ENCODE assay signal across 26 mouse cellular contexts in genomic region chr8:94390910-94391309, GRCm38 (mm10). TPM values are rescaled to one million over a fixed set of nuclear protein-coding genes. Genes with fewer than 3 reads are reported as not detected.
DNase-seq lines count a peak whose midpoint lies in the region; ATAC-seq and TF ChIP-seq lines count a peak whose summit lies in the region.
"Had no signal": no experiment of that assay in that cellular context is flagged by ENCODE, and none has a peak within 500 bp of the region (broad histone marks: within the 10 kb centered on the region; RNA-seq: fewer than 3 reads in every experiment).

No protein-coding gene starts in this region.

- no peak overlapping the region for H3K4me2 ChIP-seq in liver, postnatal 0 days (ENCODE audit: low read depth, low read length)
- H3K4me2 ChIP-seq in liver, embryonic 11.5 days, result no peak overlapping the region
- no peak overlapping the region for H3K4me2 ChIP-seq in CH12.LX (ENCODE audit: insufficient read depth, low read depth, poor library complexity, severe bottlenecking)
- H3K4me2 ChIP-seq: embryonic facial prominence, embryonic 13.5 days; embryonic facial prominence, embryonic 15.5 days; forebrain, embryonic 12.5 days had no signal

- H3K27ac ChIP-seq in liver, postnatal 0 days (ENCODE audit: low read depth), result no peak overlapping the region
- H3K27ac ChIP-seq in liver, embryonic 11.5 days (ENCODE audit: low read depth, low read length), result no peak overlapping the region
- H3K27ac ChIP-seq in CH12.LX (ENCODE audit: insufficient read depth, low read depth), result peak overlapping the region; percentile 71
- H3K27ac ChIP-seq: embryonic facial prominence, embryonic 13.5 days; embryonic facial prominence, embryonic 15.5 days; forebrain, embryonic 10.5 days; forebrain, embryonic 12.5 days had no signal

- H3K27me3 ChIP-seq in liver, postnatal 0 days (ENCODE audit: insufficient read depth, low read length), result no peaks in the 10 kb centered on the region
- H3K27me3 ChIP-seq in liver, embryonic 11.5 days (replicated peaks; ENCODE audit: control insufficient read depth, insufficient read depth, low read length), result no peaks in the 10 kb centered on the region
- H3K27me3 ChIP-seq in CH12.LX (replicated peaks), result no peaks in the 10 kb centered on the region
- H3K27me3 ChIP-seq: embryonic facial prominence, embryonic 13.5 days; embryonic facial prominence, embryonic 15.5 days; forebrain, embryonic 12.5 days had no signal

- DNase-seq in heart, adult 11 months, result peak; percentile 78
- no peak for DNase-seq in heart, adult 8-10 months (ENCODE audit: low spot score)
- no peak for DNase-seq in liver, postnatal 0 days
- DNase-seq in liver, embryonic 11.5 days (ENCODE audit: low spot score), result no peak
- DNase-seq in CH12.LX (ENCODE audit: extremely low read depth), result no peak
- DNase-seq in frontal cortex, postnatal 36 days (ENCODE audit: low spot score in 2 of 2), result no peak
- DNase-seq in neural tube, embryonic 10.5 days (ENCODE audit: extremely low spot score, low spot score), result no peak
- DNase-seq: adrenal gland, adult 2 months; adrenal gland, postnatal 25 days; B cell, adult 2 months; cerebellum, adult 11 months; cerebellum, adult 18-20 months; cerebellum, adult 8-10 months; cerebellum, adult 9-11 months; cerebellum, postnatal 14 days; cerebellum, postnatal 36 days; embryo, embryonic 11 days had no signal

- no peak for ATAC-seq in liver, postnatal 0 days
- no peak for ATAC-seq in liver, embryonic 11.5 days (replicated peaks; ENCODE audit: low FRiP score)
- ATAC-seq: CD4-positive, CD25-positive, alpha-beta regulatory T cell, adult 4 months; forebrain, embryonic 14.5 days; forebrain, embryonic 16.5 days had no signal

- no peak for TF ChIP-seq RAD21 in CH12.LX (IDR thresholded peaks at IDR 0.05; ENCODE audit: low read depth, low read length)

- TF ChIP-seq EP300 in liver, postnatal 0 days (IDR thresholded peaks at IDR 0.05; ENCODE audit: low read depth), result no peak
- TF ChIP-seq EP300 in CH12.LX (IDR thresholded peaks at IDR 0.05; ENCODE audit: low read length), result no peak

- H3K79me2 ChIP-seq in CH12.LX (replicated peaks; ENCODE audit: control insufficient read depth, extremely low read depth, insufficient read depth, poor library complexity, severe bottlenecking), result peaks cover 58% of the 10 kb centered on the region

- no peak for TF ChIP-seq CTCF in liver, postnatal 0 days (IDR thresholded peaks at IDR 0.05; ENCODE audit: low read depth)
- no peak for TF ChIP-seq CTCF in CH12.LX (conservative IDR thresholded peaks at IDR 0.05 in 1 of 2, IDR thresholded peaks at IDR 0.05 in 1 of 2; ENCODE audit: low read depth in 2 of 2, low read length in 2 of 2)

- H3K9me3 ChIP-seq in liver, postnatal 0 days (ENCODE audit: low read length), result no peaks in the 10 kb centered on the region
- H3K9me3 ChIP-seq in liver, embryonic 11.5 days (ENCODE audit: control insufficient read depth, low read length), result no peaks in the 10 kb centered on the region
- H3K9me3 ChIP-seq in CH12.LX (replicated peaks; ENCODE audit: low read length), result no peaks in the 10 kb centered on the region
- H3K9me3 ChIP-seq: embryonic facial prominence, embryonic 13.5 days; embryonic facial prominence, embryonic 15.5 days; forebrain, embryonic 10.5 days; forebrain, embryonic 12.5 days had no signal

- peaks cover 10% of the 10 kb centered on the region for H3K4me1 ChIP-seq in liver, postnatal 0 days (ENCODE audit: insufficient read depth)
- H3K4me1 ChIP-seq in liver, embryonic 11.5 days (replicated peaks; ENCODE audit: control insufficient read depth, insufficient read depth, low read length), result peaks cover 5% of the 10 kb centered on the region
- H3K4me1 ChIP-seq in CH12.LX (ENCODE audit: control insufficient read depth in 1 of 2, insufficient read depth in 2 of 2), result peaks cover 11 to 62% of the 10 kb centered on the region in 2 experiments

- WGBS in liver, postnatal 0 days (ENCODE audit: insufficient replicate concordance), result 92% methylated on average over 8 of the region's 8 CpGs
- 90% methylated on average over 8 of the region's 8 CpGs for WGBS in liver, embryonic 11.5 days

- no peak for TF ChIP-seq POLR2A in CH12.LX (IDR thresholded peaks at IDR 0.05; ENCODE audit: low read depth, low read length)

- H3K36me3 ChIP-seq in liver, postnatal 0 days (replicated peaks; ENCODE audit: insufficient read depth, low read length), result peaks cover 66% of the 10 kb centered on the region
- H3K36me3 ChIP-seq in liver, embryonic 11.5 days (ENCODE audit: control insufficient read depth, insufficient read depth, low read length), result peaks cover 51% of the 10 kb centered on the region
- peaks cover 60 to 75% of the 10 kb centered on the region in 2 experiments for H3K36me3 ChIP-seq in CH12.LX (replicated peaks in 1 of 2; ENCODE audit: control insufficient read depth in 1 of 2, insufficient read depth in 1 of 2, low read length in 1 of 2)

- dilution Hi-C loops in CH12.LX (cut with MboI; ENCODE audit: extremely low pct_ligation_motif_present, extremely low pct_unique_long_range_greater_than_20kb, low sequenced_read_pairs), result no loop called here

- in situ Hi-C loops in CH12.LX (cut with MboI; ENCODE audit: low pct_ligation_motif_present, low pct_unique_long_range_greater_than_20kb, low sequenced_read_pairs), result no loop called here

- H3K4me3 ChIP-seq in liver, postnatal 0 days (ENCODE audit: low read depth, low read length), result no peak overlapping the region
- no peak overlapping the region for H3K4me3 ChIP-seq in liver, embryonic 11.5 days (ENCODE audit: low read depth, low read length)
- no peak overlapping the region for H3K4me3 ChIP-seq in CH12.LX (replicated peaks in 1 of 3; ENCODE audit: low read depth in 2 of 3, low read length in 2 of 3, poor library complexity in 1 of 3)
- H3K4me3 ChIP-seq: embryonic facial prominence, embryonic 13.5 days; embryonic facial prominence, embryonic 15.5 days; erythroblast, embryonic 14.5 days; forebrain, embryonic 10.5 days; forebrain, embryonic 12.5 days had no signal

- 0 out of 2 replicates have a peak overlapping the region, but pooled peaks have one; percentile 6 for H3K9ac ChIP-seq in liver, postnatal 0 days (replicated peaks)
- H3K9ac ChIP-seq in liver, embryonic 11.5 days (ENCODE audit: low read depth, low read length), result no peak overlapping the region
- H3K9ac ChIP-seq in CH12.LX (ENCODE audit: insufficient read depth, low read depth), result no peak overlapping the region
- H3K9ac ChIP-seq: embryonic facial prominence, embryonic 13.5 days; embryonic facial prominence, embryonic 15.5 days; forebrain, embryonic 12.5 days had no signal

TF ChIP-seq in CH12.LX, 34 proteins besides CTCF, POLR2A, EP300 and RAD21:
- no peak for TF ChIP-seq IRF4 (IDR thresholded peaks at IDR 0.05; ENCODE audit: low read depth, low read length)
- no peak for TF ChIP-seq ZKSCAN1 (IDR thresholded peaks at IDR 0.05; ENCODE audit: borderline replicate concordance, low read depth, low read length)
TF ChIP-seq in CH12.LX: peak in this region for 0.

RNA-seq across cellular contexts. Expression of gene Herpud1, which starts 4.7 kb away (rescaled TPM):
- total RNA-seq in heart, adult 8-10 months (2022), result 100 to 1,000 TPM; 233 to 419 (median 274) TPM
- polyA plus RNA-seq in liver, postnatal 0 days (2015; fragmentation: Nextera tagmentation; extraction: Ambion mirVana), result 250 and 269 TPM in 2 replicates
- polyA plus RNA-seq in liver, embryonic 11.5 days (2014; fragmentation: Nextera tagmentation; extraction: Ambion mirVana), result 110 and 115 TPM in 2 replicates
- 172 and 206 TPM in 2 replicates for total RNA-seq in CH12.LX (2012; rRNA removed)
- 243 and 257 TPM in 2 replicates for total RNA-seq in CH12.LX (2014; rRNA removed)
- polyA plus RNA-seq in CH12.LX (2012; ENCODE audit: insufficient read length, low read depth), result 116 and 124 TPM in 2 replicates

RNA-seq across cellular contexts. Expression of gene Nlrc5, which starts 43.2 kb away (rescaled TPM):
- total RNA-seq in heart, adult 8-10 months (2022), result 1 to 10 TPM; 1.7 to 3.1 (median 2.0) TPM
- polyA plus RNA-seq in liver, postnatal 0 days (2015; fragmentation: Nextera tagmentation; extraction: Ambion mirVana), result 0.82 and 1.3 TPM in 2 replicates
- polyA plus RNA-seq in liver, embryonic 11.5 days (2014; fragmentation: Nextera tagmentation; extraction: Ambion mirVana), result not detected in 2 replicates
- total RNA-seq in CH12.LX (2012; rRNA removed) (58.6 and 73.0 TPM in 2 replicates), CH12.LX (2014; rRNA removed) (58.1 and 60.2 TPM in 2 replicates)
- polyA plus RNA-seq in CH12.LX (2012; ENCODE audit: insufficient read length, low read depth), result 72.5 and 75.2 TPM in 2 replicates
- total RNA-seq: MEL had no signal

Comparison
In these comparisons a context has a peak if more than half of its experiments do, and no peak if none do; other contexts are left out.
1. RNA of gene Nlrc5, which starts 43.2 kb away (polyA plus RNA-seq): 72.5 to 75.2 TPM in CH12.LX; 0.82 to 1.3 TPM in liver, postnatal 0 days and not detected in liver, embryonic 11.5 days; every median in the first group is over 10 times any median in the second.